Mouse (Mus musculus) fat pad, adult 2 months (tissue): ENCODE results near the gene Scn5a.

Experiments used
- DNase-seq: peaks from one replicate; pipeline ENCODE4 v3.0.0-alpha.2; 2011; ENCODE audit warnings: low read depth, low spot score; ENCODE audit errors: extremely low read depth

Scn5a gene

DNA sequence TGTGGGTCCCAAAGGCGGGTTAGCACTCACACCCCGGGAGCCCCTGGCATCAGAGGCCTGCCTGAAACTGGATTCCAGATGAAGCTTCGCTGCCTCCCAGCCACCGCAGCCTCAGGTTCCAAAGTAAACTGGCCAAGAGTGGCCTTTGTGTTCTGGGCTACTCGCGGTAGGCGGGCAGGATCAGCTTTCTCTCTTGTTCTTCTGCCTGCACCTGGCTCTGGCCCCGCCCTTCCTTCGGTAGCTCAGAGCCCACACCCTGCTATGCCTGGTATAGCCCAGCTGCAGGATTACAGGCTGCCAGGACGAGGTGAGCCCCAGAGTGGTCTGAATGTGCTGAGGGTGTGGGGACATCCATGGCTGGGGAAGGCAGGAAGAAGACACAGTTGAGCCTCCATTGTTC, 12.6 kb downstream of the Scn5a start:
- no peak for DNase-seq

DNA sequence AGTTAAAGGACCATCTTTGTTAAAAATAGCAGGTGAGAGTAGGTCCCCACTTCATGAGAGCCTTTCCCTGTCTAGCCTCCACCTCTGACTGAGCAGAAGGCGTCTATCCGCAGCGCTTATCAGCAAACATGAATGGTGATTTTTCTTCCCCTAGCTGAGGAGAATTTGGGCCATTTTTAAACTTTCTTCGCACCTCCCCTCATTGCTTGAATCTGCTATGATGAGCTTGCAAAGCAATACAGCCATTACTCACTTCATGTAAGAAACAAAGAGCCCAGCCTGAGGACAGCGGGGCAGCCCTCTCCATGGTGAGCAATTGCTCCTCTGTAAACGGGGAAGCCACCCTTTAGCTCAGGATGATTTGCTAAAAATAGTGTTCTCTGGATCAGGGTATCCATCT, 14.0 kb downstream of the Scn5a start:
- DNase-seq, result no peak

DNA sequence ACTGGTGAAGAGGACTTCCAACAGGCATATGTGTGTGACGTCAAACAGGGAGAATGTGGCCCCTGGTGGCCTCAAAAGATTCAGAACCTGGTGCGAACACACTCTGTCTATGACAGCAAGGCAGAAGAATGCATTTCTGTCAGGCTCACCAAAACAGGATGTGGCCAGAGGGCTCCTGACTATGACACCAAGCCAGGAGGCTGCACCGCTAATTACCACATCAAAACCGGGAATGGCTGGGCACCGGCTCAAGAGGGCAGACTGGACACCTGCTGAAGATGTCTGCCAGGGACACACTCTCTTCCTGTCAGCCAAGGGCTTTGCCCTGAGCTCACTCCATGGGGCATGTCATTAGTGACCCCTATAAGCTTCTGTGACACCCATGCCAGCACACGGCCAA, 15.2 kb downstream of the Scn5a start:
- DNase-seq, result no peak

DNA sequence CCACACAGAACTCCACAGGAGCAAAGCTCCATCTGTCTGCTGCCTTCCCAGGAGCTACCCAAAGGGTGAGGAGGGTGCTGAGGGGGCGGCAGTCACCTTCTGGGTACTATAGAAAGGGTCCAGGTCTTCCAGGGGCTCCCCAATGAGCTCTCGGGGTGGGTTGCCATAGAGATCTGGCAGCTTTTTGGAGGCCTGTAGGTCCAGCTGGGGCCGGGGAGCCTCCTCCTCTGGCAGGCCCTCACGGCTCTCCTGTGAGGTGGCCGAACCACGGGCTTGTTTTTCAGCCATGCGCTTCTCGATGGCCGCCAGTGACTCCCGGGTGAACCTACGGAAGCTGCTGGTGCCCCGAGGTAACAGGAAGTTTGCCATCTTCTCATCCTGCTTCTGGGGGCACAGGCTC, 16.6 kb downstream of the Scn5a start:
- no peak for DNase-seq

DNA sequence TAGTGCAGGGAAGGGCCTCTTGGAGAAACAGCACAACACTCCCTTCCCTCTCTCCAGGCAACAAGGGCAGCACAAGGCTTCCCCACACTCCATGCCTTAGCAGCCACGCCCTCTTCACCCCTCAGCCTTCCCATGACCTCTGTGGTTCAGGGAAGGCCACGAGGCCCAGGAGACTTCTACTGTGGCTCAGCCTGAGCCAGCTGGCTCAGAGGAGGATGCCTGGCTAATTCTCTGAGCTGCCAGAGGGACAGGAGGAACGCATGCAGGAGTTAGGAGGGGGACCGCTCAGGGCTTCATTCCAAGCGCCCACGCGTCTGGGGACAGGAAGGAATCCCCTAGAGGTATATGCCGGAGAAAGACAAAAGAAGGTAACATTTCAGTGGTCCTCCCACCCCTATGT, 17.1 kb downstream of the Scn5a start:
- DNase-seq, result no peak

DNA sequence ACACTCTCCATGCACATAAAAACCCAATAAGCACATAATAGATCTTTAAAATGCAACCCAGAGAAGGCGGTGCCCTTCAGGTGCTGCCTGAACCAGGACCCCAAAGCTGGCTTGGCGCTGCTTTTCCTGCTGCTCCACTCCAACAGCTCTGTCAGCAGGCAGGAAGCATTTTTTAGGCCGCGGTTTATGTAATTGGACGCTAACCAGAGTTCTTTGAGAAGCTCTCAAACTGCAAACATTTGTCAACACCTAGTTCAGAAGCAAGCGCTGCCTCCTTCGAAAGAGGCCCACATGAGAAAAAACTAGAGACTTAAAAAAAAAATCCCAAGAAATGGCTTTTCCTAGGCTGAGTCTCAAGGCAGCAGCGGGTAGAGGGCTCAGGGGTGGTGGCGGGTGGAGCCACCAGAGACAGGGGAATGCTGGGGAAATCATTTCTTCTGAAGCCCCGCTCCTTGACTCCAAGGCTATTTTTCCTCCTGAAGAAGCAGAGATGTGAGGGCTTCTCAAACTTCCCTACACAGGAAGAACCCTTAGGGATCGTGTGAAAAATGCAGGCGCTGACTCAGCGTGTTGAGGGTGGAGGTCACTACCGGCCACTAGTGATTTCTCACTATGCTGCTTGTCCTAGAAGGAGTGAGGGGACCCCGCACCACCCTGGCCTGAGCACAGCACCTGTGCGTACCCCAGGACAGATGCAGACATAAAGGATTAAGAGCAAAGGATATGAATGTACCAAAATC, 19.1 kb downstream of the Scn5a start:
- DNase-seq, result no peak

DNA sequence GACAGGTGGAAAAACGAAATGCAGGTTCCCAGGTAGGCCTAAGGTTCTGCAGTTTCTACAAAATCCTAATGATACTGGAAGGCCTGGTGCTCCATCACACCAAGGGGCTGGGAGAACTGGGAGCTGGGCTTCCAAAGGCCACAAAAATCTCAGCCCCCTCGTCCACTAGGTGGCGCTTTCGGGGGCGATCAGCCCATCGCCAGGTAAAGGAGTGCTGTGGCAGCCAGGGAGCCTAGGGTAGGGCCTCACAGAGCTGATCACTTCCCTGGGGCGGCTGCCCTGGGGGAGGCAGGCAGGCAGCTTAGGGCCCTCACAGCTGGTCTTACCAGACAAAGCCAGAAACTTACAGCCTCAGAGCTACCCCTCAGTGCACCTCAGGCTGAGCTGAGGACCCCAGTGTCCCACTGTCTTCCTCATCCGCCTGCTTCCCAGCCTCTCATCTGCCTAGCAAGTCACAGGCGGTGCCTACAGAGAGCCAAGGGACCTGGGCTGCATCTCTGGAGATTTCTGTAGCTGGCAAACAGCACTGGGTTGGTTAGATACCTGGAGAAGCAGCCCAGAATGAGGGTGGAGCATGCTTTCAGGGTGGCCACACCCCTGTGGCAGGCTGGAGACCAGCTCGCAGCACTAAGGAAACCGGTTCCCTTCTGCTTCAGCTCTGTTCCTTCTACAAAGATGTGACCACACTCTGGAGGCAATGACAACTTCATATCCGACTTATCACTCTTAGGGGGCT, 20.5 kb downstream of the Scn5a start:
- DNase-seq, result no peak

DNA sequence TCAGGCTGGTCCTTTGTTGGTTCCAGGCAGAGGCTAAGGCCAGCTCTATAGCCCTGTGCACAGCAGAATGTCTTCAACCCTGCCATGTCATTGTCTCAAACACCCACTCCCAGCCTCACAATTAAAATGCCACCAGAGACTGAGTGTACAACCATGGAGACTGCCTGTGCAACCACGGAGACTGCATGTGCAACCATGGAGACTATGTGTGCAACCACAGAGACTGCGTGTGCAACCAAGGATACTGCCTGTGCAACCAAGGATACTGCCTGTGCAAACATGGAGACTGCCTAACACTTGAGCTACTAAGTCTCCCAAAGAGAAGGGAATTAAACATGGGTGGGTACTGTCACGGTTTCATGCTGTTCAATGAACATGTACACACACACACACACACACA, 22.8 kb downstream of the Scn5a start:
- no peak for DNase-seq

DNA sequence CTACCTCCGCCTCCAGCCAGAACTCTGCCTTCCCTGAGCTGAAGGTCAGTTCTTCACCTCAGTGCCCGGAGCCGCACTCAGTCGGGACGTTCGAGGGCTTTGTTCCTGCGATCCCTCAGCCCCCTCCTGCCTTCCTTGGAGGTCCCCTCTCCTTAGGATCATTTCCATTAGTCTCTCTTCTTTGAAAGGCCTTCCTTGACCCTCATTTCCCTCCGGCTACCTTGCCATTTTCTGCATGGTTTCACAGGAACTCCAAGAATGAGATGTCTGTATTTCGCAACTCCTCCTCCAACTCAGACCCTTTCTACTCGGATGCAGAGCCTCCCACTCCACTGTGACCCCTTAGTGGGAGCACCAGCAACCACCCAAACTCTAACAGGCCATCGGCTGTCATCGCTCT, 31.3 kb downstream of the Scn5a start:
- DNase-seq, result no peak

DNA sequence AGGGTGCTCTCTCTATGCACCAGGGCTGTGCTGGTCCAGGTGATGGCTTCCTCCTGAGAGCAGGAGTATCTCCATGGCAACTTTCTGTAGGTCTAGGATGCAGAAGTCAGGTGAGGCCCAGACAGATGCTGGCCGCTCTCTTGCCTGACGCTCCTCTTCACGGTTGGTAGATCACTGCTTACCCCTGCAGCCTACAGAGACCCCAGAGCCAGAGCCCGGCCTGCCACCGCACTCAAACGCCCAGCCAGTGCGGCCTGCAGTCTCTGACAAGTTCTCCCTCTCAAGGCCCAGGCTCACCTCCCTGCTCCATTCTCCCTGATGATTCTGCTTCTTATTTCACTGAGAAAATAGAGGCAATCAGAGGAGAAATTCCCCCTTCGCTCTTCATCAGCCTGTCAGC, 31.7 kb downstream of the Scn5a start:
- no peak for DNase-seq

DNA sequence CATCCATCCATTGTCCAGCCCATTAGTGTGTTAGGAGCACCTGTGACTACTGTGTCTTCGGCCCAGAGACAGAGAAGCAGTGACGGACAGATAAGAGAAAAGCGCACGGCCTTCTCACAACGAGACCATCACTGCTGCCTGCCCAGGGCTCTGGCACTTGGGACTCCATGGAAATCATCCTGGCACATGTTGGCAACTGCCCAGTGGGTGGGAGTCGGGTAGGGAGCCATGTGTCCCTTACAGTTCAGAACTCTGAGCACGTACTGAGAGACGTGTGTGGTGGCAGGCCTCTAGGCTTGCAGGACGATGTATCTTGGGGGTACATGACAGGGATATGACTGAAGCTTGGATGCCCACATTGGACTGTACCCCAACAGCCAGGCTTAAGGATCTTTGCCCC, 38.1 kb downstream of the Scn5a start:
- no peak for DNase-seq

DNA sequence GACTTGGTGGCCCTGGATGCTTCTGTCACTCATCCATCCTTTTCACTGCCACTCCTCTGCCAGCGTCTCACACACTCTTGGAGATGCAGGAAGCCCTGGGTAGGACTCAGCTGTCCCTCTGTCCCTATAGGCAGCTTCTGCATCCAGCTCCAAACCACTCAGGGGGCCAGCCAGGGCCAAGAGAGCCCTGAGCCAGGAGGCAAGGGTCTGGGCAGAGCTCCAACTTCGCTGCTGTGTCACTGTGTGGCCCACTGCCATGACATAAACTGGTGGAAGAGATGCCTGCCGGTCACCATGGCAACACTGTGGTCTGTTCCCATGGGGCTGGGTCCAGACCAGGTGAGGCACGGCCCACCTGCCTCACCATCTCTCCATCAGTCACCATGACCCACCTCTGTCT, 41.0 kb downstream of the Scn5a start:
- DNase-seq, result no peak

DNA sequence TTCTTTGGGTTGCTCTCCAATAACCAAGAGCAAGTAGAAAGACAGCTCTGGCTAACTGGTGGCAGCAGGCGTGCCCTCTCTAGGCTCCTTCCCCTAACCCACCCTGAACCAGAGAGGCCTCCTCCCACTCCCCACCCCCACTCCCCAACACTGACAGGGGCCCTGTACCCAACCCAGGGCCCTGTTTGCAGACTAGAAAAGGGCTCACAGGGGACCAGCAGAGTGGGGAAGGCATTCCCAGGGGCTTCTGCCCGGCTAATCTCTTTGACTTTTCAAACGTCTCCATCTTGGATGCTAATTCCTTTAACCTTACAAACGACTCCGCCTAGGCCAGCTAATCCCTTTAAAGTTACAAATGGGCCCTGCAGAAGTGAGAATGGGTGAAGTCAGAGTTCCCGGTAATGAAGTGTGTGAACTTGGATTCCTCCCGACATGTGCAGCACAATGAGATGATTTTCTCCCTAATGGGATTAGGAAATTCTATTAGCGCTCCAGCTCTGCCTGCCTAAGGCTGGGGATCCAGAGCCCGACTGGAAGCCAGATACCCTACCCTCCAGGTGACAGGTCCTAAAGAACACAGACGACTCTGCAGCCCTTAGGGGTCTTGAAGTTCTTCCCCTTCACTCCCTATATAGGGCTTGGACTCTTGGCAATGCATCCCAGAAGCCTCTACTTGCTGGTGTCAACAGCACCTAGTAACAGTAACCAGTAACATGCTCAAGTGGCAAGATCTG, 47.0 kb downstream of the Scn5a start:
- no peak for DNase-seq

DNA sequence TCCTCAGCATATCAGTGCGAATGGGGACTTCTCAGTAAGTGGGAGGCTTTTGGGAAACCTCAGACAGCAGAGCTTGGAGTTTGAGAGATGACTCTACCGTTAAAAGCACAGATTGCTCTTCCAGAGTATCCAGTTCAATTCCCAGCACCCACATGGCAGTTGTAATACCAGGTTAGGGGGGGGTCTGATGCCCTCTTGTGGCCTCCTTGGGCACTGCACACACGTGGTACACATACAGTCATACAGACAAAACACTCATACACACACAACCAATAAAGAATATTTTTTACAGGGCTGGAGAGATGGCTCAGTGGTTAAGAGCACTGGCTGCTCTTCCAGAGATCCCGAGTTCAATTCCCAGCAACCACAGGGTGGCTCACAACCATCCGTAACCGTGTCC, 54.3 kb downstream of the Scn5a start:
- no peak for DNase-seq

DNA sequence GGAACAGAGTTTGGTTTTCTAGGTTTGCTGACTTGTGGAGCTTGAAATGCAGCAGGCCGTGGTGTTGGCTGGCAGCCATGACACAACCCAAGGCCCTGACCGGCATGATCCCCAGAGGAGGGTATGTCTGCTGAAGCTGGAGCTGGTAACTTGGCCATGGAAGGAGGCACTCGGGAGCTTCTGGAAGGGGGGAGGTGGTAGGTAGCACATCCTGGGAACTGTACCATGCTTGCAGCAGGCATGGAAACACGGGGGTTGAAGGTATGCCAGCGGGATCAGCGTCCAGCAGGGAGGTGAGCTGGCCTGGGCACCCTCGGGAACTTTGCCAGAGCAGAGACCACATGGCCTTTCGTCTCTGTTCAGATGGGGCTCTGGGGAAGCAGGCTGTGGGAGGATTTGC, 55.5 kb downstream of the Scn5a start:
- no peak for DNase-seq

DNA sequence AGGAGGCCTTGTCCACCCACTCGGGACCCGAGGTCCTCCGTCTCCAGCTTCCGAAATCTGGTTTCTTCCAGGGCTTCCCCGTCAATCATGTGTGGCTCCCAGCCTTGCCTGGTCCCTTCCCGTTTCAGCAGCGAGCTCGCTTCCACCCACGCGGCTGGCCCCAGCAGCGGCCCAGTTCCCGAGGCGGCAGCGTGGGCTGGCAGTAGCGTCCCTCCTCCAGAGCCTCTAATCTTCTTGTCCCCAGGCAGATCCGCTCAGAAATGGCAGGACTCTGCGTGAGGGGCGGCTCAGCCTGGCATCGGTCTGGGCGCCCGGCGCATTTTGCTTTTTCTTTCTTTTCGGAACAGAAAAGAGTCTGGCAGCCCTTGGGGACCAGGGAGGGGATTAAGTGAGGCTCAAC, 59.7 kb downstream of the Scn5a start:
- DNase-seq, result no peak

DNA sequence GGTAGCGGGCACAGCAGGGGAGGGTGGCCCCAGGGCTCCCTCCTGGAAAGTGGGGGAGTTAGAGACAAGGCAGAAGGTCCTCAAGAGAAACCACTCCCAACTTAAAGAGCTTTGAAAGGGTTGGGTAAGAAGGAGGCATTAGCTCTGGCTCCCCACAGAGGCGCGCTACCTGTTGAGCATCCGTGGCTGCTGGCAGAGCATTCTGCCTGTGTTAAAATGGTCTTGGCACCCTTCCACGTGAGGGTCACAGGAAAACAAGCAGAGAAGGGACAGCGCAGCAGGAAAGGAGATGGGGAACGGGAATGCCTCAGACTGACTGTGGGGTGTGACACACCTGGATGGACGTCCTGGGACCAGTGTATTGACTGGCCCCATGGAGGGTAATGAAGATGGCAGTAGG, 60.6 kb downstream of the Scn5a start:
- DNase-seq, result no peak

DNA sequence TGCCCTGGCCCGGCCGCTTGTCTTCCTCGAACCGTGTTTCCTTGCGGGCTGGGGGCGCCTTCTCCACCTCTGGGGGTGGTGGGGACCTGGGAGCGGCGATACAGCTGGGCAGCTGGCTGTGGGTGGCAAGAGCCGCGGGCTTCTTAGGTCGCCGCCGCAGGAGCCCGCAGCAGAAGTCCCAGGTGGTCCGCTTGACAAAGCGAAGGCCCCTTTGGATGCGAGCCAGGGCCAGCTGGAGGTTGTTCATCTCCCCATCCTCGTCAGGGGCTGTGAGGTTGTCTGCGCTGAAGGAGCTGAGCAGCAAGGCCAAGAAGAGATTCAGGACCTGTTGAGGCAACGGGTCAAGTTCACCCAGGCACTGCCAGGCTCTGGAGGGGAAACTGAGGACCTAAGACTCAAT, 61.3 kb downstream of the Scn5a start:
- no peak for DNase-seq

DNA sequence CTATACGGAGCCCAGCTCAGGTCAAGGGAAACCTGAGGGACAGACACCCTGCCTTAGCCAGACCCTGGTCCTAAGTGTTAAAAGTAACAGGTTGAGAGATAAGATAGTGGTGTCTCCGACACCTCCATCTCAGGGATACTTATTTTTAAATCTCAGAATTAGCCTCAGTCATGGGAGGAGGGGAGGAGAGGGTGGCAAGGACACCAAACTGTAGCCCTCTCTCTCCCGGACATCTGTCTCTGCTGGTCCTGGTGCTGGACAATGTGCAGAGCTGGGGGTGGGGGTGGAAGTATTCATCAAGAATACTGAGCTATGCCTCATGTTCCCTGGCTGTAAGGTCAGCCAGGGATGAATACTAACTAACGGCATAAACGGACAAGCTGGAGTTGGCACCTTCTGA, 62.0 kb downstream of the Scn5a start:
- no peak for DNase-seq

DNA sequence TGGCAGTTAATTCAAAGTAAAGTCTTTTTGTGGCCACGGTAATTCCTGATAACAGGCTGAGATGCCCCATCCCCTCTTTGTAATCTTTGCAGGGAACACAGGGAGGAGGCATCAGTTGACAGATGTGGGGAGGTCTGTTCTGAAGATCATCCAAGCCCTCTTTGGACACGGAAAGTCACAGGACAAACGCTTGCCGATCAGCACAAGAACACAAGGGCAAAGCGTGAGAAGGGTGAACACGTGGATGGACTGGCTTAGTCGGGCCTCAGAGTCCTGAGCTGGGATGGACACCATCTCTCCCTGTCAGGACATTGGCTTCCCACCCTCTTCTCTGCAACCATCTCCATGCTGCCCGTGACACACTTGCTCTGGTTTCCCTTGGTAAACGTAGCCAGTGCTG, 63.4 kb downstream of the Scn5a start:
- no peak for DNase-seq

DNA sequence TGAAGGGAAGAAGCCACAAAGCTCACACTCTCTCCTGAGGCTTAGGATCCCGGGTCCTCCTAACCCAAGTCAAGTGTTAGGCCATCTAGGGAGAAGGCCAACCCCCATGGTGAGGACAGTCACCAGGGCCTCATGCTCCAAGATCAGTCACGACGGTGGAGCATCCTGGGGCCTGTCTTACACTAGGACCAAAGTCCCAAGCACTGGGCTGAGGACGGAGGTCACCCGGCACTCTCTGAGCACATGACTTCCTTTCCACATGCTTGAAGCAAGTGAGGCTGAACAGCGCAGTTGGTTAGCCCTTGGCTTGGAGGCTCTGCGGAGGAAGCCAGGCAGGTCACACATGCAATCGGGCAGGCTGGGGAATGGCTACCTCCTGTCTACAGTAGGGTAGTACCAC, 63.8 kb downstream of the Scn5a start:
- DNase-seq, result no peak

DNA sequence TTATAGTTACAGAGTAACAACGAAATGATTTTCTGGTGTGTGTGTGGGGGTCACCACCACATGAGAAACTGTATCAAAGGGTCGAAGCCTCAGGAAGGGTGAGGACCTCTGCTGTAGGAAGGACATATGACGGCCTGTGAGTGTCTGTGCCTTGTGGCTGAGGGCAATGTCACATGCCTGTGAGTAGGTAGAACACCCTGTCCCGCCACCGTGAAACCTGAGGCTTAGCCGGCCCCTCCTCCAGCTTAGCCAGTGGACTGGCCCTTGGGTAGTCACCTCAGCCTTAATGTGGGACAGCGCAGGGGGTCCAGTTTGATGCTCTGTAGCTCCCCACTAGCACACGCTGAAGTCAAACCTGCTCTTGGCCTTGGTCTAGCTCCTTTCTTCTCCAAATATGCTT, 65.0 kb downstream of the Scn5a start:
- DNase-seq, result no peak
